Mouse (Mus musculus) heart, embryonic 14.5 days (tissue): ENCODE data around the gene Grik3. TPM values are rescaled to one million over a fixed set of nuclear protein-coding genes. Genes with fewer than 3 reads are reported as not detected.

ENCODE experiments used
- ATAC-seq: fragments of 200-750 bp; cut with Nextera tagmentation; 2 replicates; pipeline ENCODE4 v1.8.0; 2017; ENCODE audit warnings: low read depth, moderate TSS enrichment; ENCODE audit not compliant: insufficient number of reproducible peaks, insufficient read depth, low FRiP score
- H3K27ac ChIP-seq, 2 experiments: fragments of 200-500 bp in 1 of 2; fragments of 300-500 bp in 1 of 2; sonication (generic) in 1 of 2; replicated peaks in 1 of 2; 2 replicates each; pipeline ENCODE4 v1.5.1; 2012 to 2014; ENCODE audit warnings: low read depth in 2 of 2, low read length in 2 of 2, control low read depth in 1 of 2, mild to moderate bottlenecking in 1 of 2, mixed read lengths in 1 of 2; ENCODE audit not compliant: control insufficient read depth in 1 of 2, insufficient read depth in 1 of 2
- H3K27me3 ChIP-seq: fragments of 300-500 bp; sonication (generic); 2 replicates; pipeline ENCODE4 v1.6.1; 2014; ENCODE audit warnings: mild to moderate bottlenecking, low read length, control low read depth; ENCODE audit not compliant: control insufficient read depth, insufficient read depth
- H3K36me3 ChIP-seq: fragments of 300-500 bp; sonication (generic); 2 replicates; pipeline ENCODE4 v1.6.1; 2014; ENCODE audit warnings: mild to moderate bottlenecking, control low read depth, low read length, mixed read lengths; ENCODE audit not compliant: control insufficient read depth, insufficient read depth
- H3K4me1 ChIP-seq, 2 experiments: fragments of 200-500 bp in 1 of 2; fragments of 300-500 bp in 1 of 2; sonication (generic) in 1 of 2; 2 replicates each; pipeline ENCODE4 v1.6.1; 2012 to 2014; ENCODE audit warnings: low read length in 2 of 2, control low read depth in 1 of 2, mixed read lengths in 1 of 2; ENCODE audit not compliant: control insufficient read depth in 2 of 2, insufficient read depth in 2 of 2
- H3K4me2 ChIP-seq: fragments of 300-500 bp; sonication (generic); 2 replicates; pipeline ENCODE4 v1.6.1; 2014; ENCODE audit warnings: mild to moderate bottlenecking, low read length
- H3K4me3 ChIP-seq, 2 experiments: fragments of 200-500 bp in 1 of 2; fragments of 300-500 bp in 1 of 2; sonication (generic) in 1 of 2; 2 replicates each; pipeline ENCODE4 v1.5.1; 2012 to 2014; ENCODE audit warnings: low read length in 2 of 2, mild to moderate bottlenecking in 2 of 2, control low read depth in 1 of 2, low read depth in 1 of 2, moderate library complexity in 1 of 2; ENCODE audit not compliant: control insufficient read depth in 1 of 2, insufficient read depth in 1 of 2
- H3K9ac ChIP-seq: fragments of 300-500 bp; sonication (generic); 2 replicates; pipeline ENCODE4 v1.6.1; 2014; ENCODE audit warnings: mild to moderate bottlenecking, low read length
- H3K9me3 ChIP-seq: fragments of 300-500 bp; sonication (generic); 2 replicates; pipeline ENCODE4 v1.6.1; 2016; ENCODE audit warnings: low read length, control low read depth; ENCODE audit not compliant: control insufficient read depth
- WGBS: fragments of 180-500 bp; shearing (Covaris S2); extraction: QIAGEN DNeasy Blood & Tissue Kit; methylation state at CpG from one replicate; pipeline ENCODE4 v1.1.7; 2014; 5-methylcytosine and 5-hydroxymethylcytosine counted together
- polyA plus RNA-seq: library from polyadenylated mRNA; unstranded; fragments of >200 nt; fragmentation: Nextera tagmentation; extraction: Ambion mirVana; gene quantifications from 2 replicates; pipeline ENCODE4 v1.2.1, GENCODE M21; 2014

The Grik3 gene
- polyA plus RNA-seq, 1 experiment from 2014 or later: 0.22 TPM

DNA sequence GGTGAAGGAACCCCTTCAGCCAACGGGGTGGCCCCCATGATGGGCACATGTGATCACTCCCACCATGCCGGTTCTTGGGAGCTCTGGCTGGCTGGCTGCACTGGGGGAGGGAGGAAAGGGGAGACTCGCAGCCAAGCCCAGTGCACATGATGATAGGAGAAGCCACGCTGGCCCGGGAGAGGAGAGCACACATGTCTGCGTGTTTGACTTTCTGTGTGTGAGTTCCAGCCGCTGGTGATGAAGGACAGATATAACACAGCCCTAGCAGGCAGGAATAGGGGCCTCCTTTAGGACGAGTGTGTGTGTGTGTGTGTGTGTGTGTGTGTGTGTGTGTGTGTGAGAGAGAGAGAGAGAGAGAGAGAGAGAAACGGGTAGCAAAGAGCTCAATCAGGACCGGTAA lies 219.2 kb downstream of the Grik3 start:
- ATAC-seq: no peak
- Histone ChIP-seq H3K4me1 (peaks cover 2 to 4% of the 10 kb centered on the region in 2 experiments; a peak in 1 of 4 replicates), H3K9me3 (no peaks in the 10 kb centered on the region), H3K27ac (no peak overlapping the region), H3K9ac (no peak overlapping the region), H3K4me3 (no peak overlapping the region), H3K36me3 (no peaks in the 10 kb centered on the region), H3K27me3 (no peaks in the 10 kb centered on the region), H3K4me2 (no peak overlapping the region)
- 45% methylated on average over 10 of the region's 10 CpGs for WGBS

DNA sequence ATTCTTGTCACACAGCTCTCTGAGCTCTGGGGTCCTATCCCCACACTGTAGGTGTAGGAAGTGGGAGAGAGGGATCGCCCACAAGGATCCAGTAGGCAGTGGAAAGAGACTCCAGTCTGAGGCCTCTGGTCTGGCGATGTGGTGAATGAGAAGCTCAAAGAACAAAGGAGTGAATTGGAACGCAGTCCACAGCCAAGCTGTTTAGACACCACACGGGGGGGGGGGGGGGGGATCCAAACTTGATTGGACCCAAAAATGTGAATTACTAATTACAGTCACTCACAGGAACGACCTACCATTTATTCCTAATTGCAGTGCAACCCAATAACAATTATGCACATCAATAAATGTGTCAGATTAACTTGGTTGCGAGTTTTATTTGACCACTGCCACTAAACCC lies 227.4 kb downstream of the Grik3 start:
- Histone ChIP-seq H3K4me1 (peaks cover 0 to 3% of the 10 kb centered on the region in 2 experiments; a peak in 2 of 4 replicates), H3K36me3 (no peaks in the 10 kb centered on the region), H3K27ac (no peak overlapping the region), H3K9me3 (no peaks in the 10 kb centered on the region), H3K27me3 (no peaks in the 10 kb centered on the region), H3K9ac (no peak overlapping the region), H3K4me3 (no peak overlapping the region), H3K4me2 (no peak overlapping the region)
- 63% methylated on average over 6 of the region's 6 CpGs for WGBS
- no peak for ATAC-seq

DNA sequence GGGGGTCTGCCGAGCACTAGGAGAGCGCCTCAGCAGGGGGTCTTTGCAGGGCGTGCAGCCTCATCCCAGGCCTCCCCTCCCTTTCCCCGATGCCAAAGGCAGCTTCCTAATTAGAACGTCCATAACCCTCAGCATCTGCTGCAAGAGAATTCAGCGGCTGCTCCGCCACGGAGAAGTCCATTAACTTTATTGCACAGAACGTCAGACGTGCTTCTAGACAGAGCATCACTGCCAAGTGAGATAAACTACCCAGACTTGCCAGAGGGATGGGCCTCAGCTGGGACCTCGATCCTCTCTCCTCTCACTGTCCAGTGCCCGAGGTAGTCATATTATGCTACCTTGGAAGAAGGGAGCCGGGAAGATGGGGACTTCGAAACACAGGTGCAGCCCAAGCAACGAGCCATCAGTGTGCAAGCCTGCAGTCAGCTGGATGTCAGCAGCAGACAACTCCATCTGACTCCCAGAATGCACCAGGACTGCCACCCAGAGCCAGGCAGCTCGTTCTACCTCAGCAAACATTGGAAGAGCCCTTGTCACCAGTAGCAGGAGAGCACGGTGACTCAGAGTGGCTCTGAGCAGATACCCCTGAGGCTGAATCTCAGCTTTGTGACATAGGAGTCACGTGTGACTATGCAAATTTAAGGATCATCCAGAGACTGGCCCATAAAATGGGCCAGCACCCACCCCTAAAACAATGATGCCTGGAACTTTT lies 228.1 kb downstream of the Grik3 start:
- Histone ChIP-seq H3K9me3 (no peaks in the 10 kb centered on the region), H3K27me3 (no peaks in the 10 kb centered on the region), H3K27ac (no peak overlapping the region), H3K9ac (no peak overlapping the region), H3K4me1 (peaks cover 0 to 3% of the 10 kb centered on the region in 2 experiments; a peak in 2 of 4 replicates), H3K36me3 (no peaks in the 10 kb centered on the region), H3K4me3 (no peak overlapping the region), H3K4me2 (no peak overlapping the region)
- WGBS: 40% methylated on average over 18 of the region's 18 CpGs
- no peak for ATAC-seq

DNA sequence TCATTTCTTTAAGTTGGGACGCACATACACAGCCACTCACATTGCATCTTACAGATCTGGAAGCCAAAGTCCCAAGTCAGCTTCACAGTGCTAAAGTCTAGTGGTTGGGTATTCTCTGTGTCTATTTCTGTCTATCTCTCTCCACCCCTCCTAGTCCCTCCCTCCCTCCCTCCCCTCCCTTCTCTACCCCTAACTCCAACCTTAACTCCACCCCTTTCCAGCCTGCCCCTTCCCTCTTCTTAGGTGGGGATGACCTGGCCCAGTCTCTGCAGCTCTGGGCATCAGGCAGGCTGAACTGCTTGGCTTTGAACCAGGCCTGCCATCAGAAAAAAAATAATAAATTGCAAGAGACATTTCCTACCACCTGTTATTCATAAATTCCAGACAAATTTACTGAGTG lies 235.7 kb downstream of the Grik3 start:
- ATAC-seq: no peak
- Histone ChIP-seq H3K4me1 (peaks cover 5 to 6% of the 10 kb centered on the region in 2 experiments; a peak in 1 of 4 replicates), H3K9ac (no peak overlapping the region), H3K27me3 (peaks cover 18% of the 10 kb centered on the region), H3K9me3 (no peaks in the 10 kb centered on the region), H3K36me3 (no peaks in the 10 kb centered on the region), H3K27ac (no peak overlapping the region), H3K4me3 (no peak overlapping the region), H3K4me2 (no peak overlapping the region)
- WGBS: 68% methylated on average over 1 of the region's 1 CpGs

DNA sequence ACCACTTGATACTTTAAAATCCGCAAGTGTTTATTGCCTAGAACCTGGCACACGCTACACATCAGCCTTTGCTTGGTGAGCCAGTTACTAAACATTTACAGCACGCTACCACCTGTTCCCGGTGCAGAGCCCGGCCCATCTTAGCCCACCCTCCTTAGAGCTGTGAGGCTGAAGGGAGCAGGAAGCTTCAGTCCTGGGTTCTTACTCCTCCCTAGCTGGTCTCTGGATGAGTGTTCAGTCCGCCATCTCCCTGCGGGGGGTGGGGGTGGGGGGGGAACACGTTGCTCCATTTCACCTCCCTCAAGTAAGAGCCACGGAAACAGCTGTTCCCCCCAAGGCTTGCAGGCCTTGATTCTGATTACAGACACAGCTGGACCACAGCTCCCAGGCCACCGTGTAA lies 236.5 kb downstream of the Grik3 start:
- Histone ChIP-seq H3K4me3 (no peak overlapping the region), H3K27me3 (peaks cover 18% of the 10 kb centered on the region), H3K9ac (no peak overlapping the region), H3K36me3 (no peaks in the 10 kb centered on the region), H3K27ac (no peak overlapping the region), H3K9me3 (no peaks in the 10 kb centered on the region), H3K4me2 (no peak overlapping the region), H3K4me1 (peaks cover 5 to 6% of the 10 kb centered on the region in 2 experiments; a peak in 1 of 4 replicates)
- WGBS: 49% methylated on average over 10 of the region's 10 CpGs
- no peak for ATAC-seq

DNA sequence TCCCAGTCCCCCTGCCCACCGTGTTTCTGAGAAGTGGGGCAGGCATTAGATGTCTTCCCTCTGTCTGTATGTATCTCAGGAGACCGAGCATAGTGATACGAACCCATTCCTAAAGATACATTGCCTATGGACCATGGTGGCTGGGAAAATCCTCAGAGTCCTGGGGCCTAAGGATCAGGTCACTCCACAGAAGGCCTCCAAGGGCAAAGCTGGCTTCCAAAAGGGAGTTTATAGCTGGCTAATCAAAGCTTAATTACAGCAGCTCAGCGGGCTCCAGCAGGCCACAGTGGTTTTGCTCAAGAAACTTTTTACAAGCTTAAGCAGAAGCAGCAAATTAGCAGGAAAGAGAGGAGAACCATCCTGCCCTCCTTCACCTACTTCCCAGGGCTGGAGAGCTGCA lies 237.1 kb downstream of the Grik3 start:
- WGBS: 42% methylated on average over 4 of the region's 4 CpGs
- no peak for ATAC-seq

DNA sequence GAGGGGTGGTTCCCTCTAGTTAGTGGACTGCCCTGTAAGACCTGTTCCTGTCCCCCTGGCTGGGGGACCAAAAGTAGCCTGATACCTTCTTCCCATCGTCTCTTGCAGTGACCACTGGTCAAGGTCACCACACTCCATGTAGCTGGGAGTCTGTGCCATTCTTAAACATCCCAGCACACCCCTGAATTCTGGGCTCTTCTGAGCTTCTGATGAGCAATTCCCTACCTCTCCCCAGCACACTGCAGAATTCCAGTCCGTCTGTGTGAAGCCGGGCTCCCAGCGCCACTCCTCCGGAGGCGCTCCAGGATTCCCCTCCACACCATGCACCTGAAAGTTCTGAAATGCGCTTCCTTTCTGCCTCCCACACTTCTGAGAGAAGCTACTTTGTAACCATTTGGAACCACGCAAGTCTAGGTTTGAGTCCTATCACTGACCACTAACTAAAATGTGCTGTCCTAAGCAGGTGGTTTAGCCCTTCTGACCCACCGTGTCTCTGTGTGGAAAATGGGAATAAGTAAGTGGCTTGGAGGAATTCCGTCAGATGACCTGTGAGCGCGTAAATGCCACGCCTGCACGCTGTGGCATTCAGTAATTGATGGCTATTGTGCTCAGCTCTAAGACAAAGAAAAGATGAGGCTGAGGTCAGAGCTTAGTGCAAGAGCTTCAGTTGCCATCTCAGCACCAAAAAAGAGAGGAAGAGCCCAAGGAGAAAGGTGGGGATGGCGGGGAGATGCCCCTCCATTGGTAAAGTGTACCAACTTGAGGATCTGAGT lies 237.8 kb downstream of the Grik3 start:
- Histone ChIP-seq H3K4me2 (no peak overlapping the region), H3K27ac (no peak overlapping the region), H3K9me3 (no peaks in the 10 kb centered on the region), H3K4me3 (no peak overlapping the region), H3K36me3 (no peaks in the 10 kb centered on the region), H3K4me1 (peaks cover 5 to 6% of the 10 kb centered on the region in 2 experiments; a peak in 1 of 4 replicates), H3K27me3 (peaks cover 18% of the 10 kb centered on the region), H3K9ac (no peak overlapping the region)
- WGBS: 33% methylated on average over 15 of the region's 15 CpGs
- no peak for ATAC-seq

More for the DNA sequence above, 237.1 kb downstream of the Grik3 start:
- Histone ChIP-seq H3K4me1 (peaks cover 5 to 6% of the 10 kb centered on the region in 2 experiments; a peak in 1 of 4 replicates), H3K9ac (no peak overlapping the region), H3K4me2 (no peak overlapping the region), H3K4me3 (no peak overlapping the region), H3K27me3 (peaks cover 18% of the 10 kb centered on the region), H3K36me3 (no peaks in the 10 kb centered on the region), H3K27ac (no peak overlapping the region), H3K9me3 (no peaks in the 10 kb centered on the region)
